Mouse (Mus musculus): Measurements from ENCODE around the gene Pbx2. TPM values are rescaled to one million over a fixed set of nuclear protein-coding genes. Genes with fewer than 3 reads are reported as not detected.

The Pbx2 gene
- polyA plus RNA-seq, 1 experiment from 2014 or later = 10.2 TPM

DNA sequence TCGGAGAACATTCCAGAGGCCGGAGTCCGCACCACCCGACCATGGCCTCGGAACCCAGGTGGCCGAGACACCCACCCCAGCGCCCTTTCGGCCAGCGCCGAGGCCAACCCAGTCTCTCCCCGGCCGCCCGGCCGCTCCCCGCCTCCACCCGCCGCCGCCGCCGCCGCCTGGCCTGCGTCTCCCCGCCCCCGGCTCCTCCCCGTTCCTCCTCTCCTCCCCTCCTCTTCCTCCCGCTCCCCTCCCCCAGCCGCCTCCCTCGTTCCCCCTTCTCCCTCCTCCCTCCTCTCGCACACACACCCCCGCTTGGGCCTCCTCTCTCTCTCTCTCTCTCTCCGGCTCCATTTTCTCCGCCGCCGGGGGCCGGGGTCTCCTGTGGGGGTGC, 919 bp downstream of the Pbx2 start:
- WGBS = 2% methylated on average over 16 of the region's 35 CpGs
- peaks cover 73% of the 10 kb centered on the region for H3K4me1 ChIP-seq (replicated peaks)
- H3K4me2 ChIP-seq = peak overlapping the region; percentile 91
- ATAC-seq (ENCODE audit: low read depth) = peak; percentile 15
- no peaks in the 10 kb centered on the region for H3K27me3 ChIP-seq
- peak overlapping the region; percentile 99 for H3K27ac ChIP-seq (replicated peaks)
- peaks cover 18% of the 10 kb centered on the region for H3K36me3 ChIP-seq
- H3K9ac ChIP-seq = peak overlapping the region; percentile 98
- peak overlapping the region; percentile 81 for H3K4me3 ChIP-seq
- H3K9me3 ChIP-seq = no peaks in the 10 kb centered on the region

DNA sequence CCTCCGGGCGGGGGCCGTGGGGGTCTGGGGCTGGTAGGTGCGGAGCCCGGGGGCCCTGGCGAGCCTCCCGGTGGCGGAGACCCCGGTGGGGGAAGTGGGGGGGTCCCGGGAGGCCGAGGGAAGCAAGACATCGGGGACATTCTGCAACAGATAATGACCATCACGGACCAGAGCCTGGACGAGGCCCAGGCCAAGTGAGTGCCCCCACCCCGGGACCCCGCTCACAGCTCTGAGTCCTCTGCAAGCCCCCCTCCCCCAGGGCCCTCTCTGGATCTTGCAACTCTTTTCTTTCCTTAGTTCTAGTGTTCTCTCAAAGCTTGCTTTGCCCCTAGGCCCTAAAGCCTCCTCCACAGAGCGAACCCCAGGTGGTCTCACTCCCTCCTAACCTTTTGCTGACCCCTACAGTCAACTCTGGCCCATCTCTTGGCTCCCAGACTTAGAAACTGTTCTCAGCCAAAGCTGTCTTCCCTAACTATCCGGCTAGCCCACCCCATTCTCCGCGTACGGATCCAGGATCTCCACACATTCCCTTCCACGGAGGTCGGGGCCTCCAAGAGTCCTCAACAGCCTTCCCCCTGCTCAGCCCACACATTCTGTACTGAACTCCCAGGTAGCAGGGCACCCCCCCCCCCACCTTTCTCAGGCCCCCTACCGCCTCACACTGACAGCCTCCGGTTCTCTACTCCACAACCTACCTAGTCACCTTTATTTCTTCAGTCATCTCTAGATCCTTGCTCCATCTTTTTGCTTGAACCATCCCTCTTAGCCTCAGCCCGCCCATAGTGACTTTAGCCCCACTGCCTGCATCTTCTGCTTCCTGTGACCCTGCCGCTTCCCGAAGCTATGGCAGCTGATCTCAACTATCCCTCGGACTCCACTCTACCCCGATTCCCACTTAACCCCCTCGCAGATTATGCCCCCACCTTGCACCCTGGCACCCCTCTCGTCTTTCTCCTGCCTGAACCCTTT, 1.8 kb downstream of the Pbx2 start:
- peak; percentile 33 for ATAC-seq (ENCODE audit: low read depth)
- Histone ChIP-seq H3K27ac (replicated peaks) (peak overlapping the region; percentile 99), H3K4me1 (replicated peaks) (peaks cover 76% of the 10 kb centered on the region), H3K27me3 (no peaks in the 10 kb centered on the region), H3K9me3 (no peaks in the 10 kb centered on the region), H3K4me3 (peak overlapping the region; percentile 81), H3K9ac (peak overlapping the region; percentile 98), H3K4me2 (peak overlapping the region; percentile 91), H3K36me3 (peaks cover 18% of the 10 kb centered on the region)
- WGBS = 2% methylated on average over 27 of the region's 32 CpGs

DNA sequence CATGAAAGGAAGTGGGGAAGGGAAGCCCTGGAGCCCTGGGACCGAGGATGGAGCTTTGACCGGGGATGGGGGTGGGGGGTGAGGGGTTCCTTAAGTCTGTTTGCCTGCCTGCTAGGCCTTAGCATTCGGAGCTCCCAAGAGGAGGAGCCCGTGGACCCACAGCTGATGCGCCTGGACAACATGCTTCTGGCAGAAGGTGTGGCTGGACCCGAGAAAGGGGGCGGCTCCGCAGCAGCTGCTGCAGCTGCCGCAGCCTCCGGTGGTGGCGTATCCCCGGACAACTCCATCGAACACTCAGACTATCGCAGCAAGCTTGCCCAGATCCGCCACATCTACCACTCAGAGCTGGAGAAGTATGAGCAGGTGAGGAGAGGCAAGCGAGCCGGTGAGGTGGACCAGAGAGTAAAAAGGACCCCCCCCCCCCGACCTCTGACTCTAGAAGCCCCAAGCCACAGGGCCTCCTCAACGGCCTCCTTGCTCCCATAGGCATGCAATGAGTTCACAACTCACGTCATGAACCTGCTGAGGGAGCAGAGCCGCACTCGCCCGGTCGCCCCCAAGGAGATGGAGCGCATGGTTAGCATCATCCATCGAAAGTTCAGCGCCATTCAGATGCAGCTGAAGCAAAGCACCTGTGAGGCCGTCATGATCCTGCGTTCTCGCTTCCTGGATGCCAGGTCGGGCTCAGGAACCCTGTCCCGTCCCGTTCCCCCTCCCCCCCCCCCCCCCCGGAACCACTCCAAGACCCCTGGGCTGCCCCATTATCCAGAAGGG, 2.9 kb downstream of the Pbx2 start:
- Histone ChIP-seq H3K4me3 (peak overlapping the region; percentile 81), H3K9ac (peak overlapping the region; percentile 98), H3K36me3 (peaks cover 18% of the 10 kb centered on the region), H3K27me3 (no peaks in the 10 kb centered on the region), H3K27ac (replicated peaks) (peak overlapping the region; percentile 99), H3K4me2 (peak overlapping the region; percentile 91), H3K9me3 (no peaks in the 10 kb centered on the region), H3K4me1 (replicated peaks) (peaks cover 70% of the 10 kb centered on the region)
- ATAC-seq (ENCODE audit: low read depth) = no peak
- WGBS = 48% methylated on average over 34 of the region's 34 CpGs

DNA sequence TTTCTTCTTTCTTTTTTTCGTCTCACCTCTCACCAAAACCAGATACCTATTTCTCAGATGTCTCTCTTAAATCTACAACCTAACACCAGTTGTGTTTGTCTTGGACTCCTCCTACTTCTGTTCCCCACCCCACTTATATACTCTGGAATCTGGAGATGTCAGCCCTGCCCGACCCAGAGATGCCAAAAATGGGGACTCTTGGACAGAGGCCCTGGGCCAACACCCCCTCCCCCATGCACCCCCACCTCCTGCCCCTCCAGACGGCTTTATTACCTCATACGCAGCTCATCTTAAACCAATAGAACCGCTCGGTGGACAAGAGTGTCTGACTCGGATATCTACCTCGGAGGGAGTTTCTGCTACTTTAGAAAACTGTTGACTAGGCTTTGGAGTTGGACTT, 5.0 kb downstream of the Pbx2 start:
- H3K9me3 ChIP-seq = no peaks in the 10 kb centered on the region
- no peak for ATAC-seq (ENCODE audit: low read depth)
- no peak overlapping the region for H3K4me2 ChIP-seq
- 76% methylated on average over 8 of the region's 8 CpGs for WGBS
- H3K27ac ChIP-seq (replicated peaks) = no peak overlapping the region
- peaks cover 32% of the 10 kb centered on the region for H3K36me3 ChIP-seq
- no peak overlapping the region for H3K9ac ChIP-seq
- H3K27me3 ChIP-seq = no peaks in the 10 kb centered on the region
- H3K4me1 ChIP-seq (replicated peaks) = peaks cover 49% of the 10 kb centered on the region
- no peak overlapping the region for H3K4me3 ChIP-seq

DNA sequence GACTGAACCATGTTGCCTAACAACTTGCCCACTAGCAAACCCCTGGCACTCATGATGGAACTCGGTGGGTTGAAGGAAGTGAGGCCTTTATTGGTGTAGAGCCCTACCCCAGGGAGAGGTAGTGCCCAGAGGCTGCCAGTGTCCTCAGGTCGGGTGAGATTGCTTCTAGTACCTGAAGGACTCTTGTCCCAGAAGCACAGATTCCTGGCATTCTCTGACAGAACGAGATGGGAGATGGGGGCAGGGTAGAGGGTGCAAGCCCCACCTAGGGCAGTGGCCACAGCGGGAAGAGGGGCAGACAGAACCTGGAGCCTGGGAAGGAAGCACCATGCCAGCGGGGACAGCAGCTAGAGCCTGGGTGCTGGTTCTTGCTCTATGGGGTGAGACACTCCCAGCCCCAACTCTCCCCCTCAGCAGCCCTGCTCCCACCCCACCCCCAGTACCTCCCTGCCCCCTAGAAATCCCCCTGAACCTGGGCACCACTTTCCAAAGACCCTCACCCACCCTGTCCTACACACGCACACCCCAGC, 6.6 kb downstream of the Pbx2 start, which contains the start of gene Ager:
Gene Ager, plus strand, starts transcription at position 297 of the 530 bp plus-strand sequence.
- Histone ChIP-seq H3K9ac (peak within 1 kb of the TSS; percentile 34; the same call in 1 of the 2 replicates), H3K4me2 (no peak within 1 kb of the TSS), H3K27ac (replicated peaks) (0 out of 2 replicates have a peak within 1 kb of the TSS, but pooled peaks have one; percentile 34), H3K27me3 (no peaks in the 10 kb centered on the region), H3K36me3 (peaks cover 41% of the 10 kb centered on the region), H3K9me3 (no peaks in the 10 kb centered on the region), H3K4me1 (replicated peaks) (peaks cover 50% of the 10 kb centered on the region), H3K4me3 (no peak within 1 kb of the TSS)
- ATAC-seq (ENCODE audit: low read depth) = no peak
- WGBS = 20% methylated on average over 6 of the region's 6 CpGs

DNA sequence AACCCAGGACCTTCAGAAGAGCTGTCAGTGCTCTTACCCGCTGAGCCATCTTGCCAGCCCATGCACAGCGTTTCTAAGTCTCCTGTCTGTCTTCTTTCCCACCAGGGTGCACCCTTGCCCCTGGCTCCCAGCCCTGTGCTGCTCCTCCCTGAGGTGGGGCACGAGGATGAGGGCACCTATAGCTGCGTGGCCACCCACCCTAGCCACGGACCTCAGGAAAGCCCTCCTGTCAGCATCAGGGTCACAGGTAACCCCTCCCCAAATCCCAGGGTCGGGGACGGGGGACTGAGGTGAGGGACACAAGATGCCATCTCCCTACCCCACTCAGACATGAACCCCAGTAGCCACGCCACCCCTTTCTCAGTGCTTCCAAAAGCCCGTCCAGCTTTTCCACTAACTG, 8.8 kb downstream of the Pbx2 start:
- H3K4me2 ChIP-seq = no peak overlapping the region
- peaks cover 37% of the 10 kb centered on the region for H3K4me1 ChIP-seq (replicated peaks)
- WGBS = 76% methylated on average over 9 of the region's 9 CpGs
- H3K27ac ChIP-seq (replicated peaks) = no peak overlapping the region
- H3K4me3 ChIP-seq = no peak overlapping the region
- peaks cover 36% of the 10 kb centered on the region for H3K36me3 ChIP-seq
- no peak for ATAC-seq (ENCODE audit: low read depth)
- H3K9ac ChIP-seq = no peak overlapping the region
- H3K27me3 ChIP-seq = no peaks in the 10 kb centered on the region
- no peaks in the 10 kb centered on the region for H3K9me3 ChIP-seq

DNA sequence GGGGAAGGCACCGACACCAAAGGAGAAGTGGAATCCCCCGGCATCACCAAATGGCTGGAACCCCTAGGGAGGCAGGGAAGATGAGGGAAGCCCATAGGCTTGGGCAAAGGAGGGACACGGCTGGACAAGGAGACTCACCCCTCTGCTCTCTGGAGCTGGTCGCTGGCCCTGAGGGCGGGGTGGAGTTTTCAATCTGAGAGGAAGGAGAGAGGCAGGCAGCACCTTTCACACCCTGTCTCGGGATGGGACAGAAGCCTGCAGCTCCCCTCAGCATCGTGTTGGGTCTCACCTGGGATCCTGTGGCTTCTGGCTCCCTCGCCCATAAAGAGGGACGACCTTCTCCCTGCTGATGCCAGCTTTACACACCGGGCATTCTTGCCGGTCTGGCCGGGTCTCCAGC, 10.7 kb downstream of the Pbx2 start:
- ATAC-seq (ENCODE audit: low read depth) = no peak
- Histone ChIP-seq H3K4me1 (replicated peaks) (peaks cover 41% of the 10 kb centered on the region), H3K9ac (no peak overlapping the region), H3K27me3 (no peaks in the 10 kb centered on the region), H3K9me3 (no peaks in the 10 kb centered on the region), H3K4me3 (peak overlapping the region; percentile 74; the same call in 1 of the 2 replicates), H3K4me2 (peak overlapping the region; percentile 93), H3K27ac (replicated peaks) (no peak overlapping the region), H3K36me3 (peaks cover 23% of the 10 kb centered on the region)
- WGBS = 92% methylated on average over 12 of the region's 12 CpGs

DNA sequence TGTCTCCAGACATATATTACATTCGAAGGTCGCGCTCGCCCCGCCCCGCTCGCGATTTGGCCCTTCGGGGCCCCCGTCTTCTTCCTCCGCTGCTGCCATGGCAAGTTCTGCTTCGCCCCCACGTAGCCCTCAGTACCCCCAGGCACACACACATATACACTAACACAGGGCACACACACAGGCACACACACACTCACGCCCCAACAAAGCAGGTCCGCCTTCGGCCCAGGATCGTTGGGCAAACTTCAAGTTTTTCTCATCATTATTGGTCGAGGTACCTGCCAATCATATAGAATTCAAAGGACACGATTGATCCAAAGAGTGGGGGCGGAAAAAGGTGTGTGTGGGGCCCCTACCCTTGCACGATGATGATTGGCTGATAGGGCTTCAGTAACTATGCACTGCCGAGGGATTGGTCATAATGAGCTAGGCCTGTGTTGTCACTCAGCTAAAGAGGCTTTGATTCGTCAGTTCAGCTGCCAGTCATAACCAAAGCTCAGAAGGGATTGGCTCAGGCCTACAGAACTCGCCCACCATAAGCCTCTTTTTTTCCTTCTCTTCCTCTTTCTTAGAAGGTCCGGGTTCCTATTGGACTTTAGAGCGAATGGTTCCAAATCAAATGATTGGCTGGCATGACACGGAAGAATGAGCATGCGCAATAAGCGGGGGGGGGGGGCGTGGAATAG, 12.5 kb downstream of the Pbx2 start, which contains the start of gene Rnf5:
Gene Rnf5, minus strand, starts transcription at position 316 of the 686 bp plus-strand sequence.
- under 1% methylated on average over 30 of the region's 30 CpGs for WGBS
- H3K9me3 ChIP-seq = no peaks in the 10 kb centered on the region
- H3K36me3 ChIP-seq = peaks cover 23% of the 10 kb centered on the region
- H3K27me3 ChIP-seq = no peaks in the 10 kb centered on the region
- H3K4me1 ChIP-seq (replicated peaks) = peaks cover 49% of the 10 kb centered on the region
- H3K4me3 ChIP-seq = peak within 1 kb of the TSS; percentile 78
- H3K9ac ChIP-seq = peak within 1 kb of the TSS; percentile 99
- peak within 1 kb of the TSS; percentile 93 for H3K27ac ChIP-seq (replicated peaks)
- ATAC-seq (ENCODE audit: low read depth) = peak; percentile 95
- H3K4me2 ChIP-seq = peak within 1 kb of the TSS; percentile 99

DNA sequence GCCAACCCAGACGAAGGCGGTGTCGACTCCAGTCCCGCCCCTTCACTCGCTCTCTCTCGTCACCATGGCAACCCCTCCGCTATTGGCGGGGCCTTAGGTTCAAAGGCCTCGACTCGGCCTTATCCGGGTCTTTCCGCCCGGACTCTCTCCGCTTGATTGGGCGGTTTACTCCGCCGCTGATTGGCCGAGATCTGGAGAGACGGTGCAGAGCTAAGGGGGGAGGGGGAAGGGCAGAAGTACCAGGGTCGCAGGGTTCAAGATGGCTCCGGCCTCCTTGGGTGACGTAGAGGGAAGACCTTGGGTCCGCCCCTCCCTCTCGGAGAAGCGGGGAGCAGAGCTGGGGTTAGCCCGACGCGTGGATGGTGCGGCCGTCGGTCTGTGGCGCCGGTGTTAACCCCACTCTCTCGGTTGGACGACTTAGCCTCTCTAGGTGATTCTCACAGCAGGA, 13.0 kb downstream of the Pbx2 start, which contains the start of gene Agpat1:
Gene Agpat1, plus strand, starts transcription at position 202 of the 448 bp plus-strand sequence.
- H3K27ac ChIP-seq (replicated peaks) = peak within 1 kb of the TSS; percentile 93
- peaks cover 23% of the 10 kb centered on the region for H3K36me3 ChIP-seq
- no peaks in the 10 kb centered on the region for H3K27me3 ChIP-seq
- peak within 1 kb of the TSS; percentile 78 for H3K4me3 ChIP-seq
- H3K4me2 ChIP-seq = peak within 1 kb of the TSS; percentile 99
- ATAC-seq (ENCODE audit: low read depth) = peak; percentile 90
- H3K4me1 ChIP-seq (replicated peaks) = peaks cover 54% of the 10 kb centered on the region
- WGBS = under 1% methylated on average over 35 of the region's 35 CpGs
- no peaks in the 10 kb centered on the region for H3K9me3 ChIP-seq
- H3K9ac ChIP-seq = peak within 1 kb of the TSS; percentile 99

DNA sequence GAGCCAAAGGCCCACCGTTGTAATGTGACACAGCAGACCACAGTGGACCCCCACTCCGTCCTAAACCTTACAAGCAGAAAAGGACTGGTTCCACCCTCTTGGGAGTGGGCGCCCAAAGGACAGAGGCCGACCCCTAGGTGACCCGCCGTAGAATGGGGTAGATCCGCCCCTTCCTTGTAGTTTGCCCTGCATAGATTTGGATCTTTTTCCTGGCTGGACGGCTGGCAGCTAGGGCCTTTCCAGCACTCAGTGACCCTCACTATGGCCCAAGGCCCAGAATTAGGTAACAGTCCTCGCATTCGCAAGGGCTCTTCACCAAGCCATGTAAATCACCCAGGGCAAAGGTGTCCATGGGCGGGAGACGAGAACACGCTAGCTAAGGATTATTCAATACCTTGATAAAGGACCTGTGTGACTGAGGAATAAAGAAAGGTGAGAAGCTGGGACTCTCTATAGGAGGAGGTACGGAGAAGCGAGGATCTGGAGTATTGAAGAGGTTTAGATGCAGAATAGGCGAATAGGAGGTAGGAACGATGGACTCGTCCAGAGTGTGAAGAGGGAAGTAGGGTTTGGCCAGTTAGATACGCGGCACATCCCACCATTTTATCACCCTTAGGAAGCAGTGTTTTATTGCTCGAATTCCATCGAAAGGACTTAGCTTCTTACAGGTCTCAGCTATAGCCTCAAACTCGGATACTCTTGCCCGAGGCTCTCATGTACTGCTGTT, 13.6 kb downstream of the Pbx2 start:
- H3K4me1 ChIP-seq (replicated peaks) = peaks cover 56% of the 10 kb centered on the region
- peak overlapping the region; percentile 78 for H3K4me3 ChIP-seq
- peak overlapping the region; percentile 99 for H3K4me2 ChIP-seq
- peak overlapping the region; percentile 99 for H3K9ac ChIP-seq
- no peaks in the 10 kb centered on the region for H3K9me3 ChIP-seq
- WGBS = 9% methylated on average over 24 of the region's 24 CpGs
- H3K27me3 ChIP-seq = no peaks in the 10 kb centered on the region
- peak overlapping the region; percentile 93 for H3K27ac ChIP-seq (replicated peaks)
- peaks cover 23% of the 10 kb centered on the region for H3K36me3 ChIP-seq
- no peak for ATAC-seq (ENCODE audit: low read depth)

DNA sequence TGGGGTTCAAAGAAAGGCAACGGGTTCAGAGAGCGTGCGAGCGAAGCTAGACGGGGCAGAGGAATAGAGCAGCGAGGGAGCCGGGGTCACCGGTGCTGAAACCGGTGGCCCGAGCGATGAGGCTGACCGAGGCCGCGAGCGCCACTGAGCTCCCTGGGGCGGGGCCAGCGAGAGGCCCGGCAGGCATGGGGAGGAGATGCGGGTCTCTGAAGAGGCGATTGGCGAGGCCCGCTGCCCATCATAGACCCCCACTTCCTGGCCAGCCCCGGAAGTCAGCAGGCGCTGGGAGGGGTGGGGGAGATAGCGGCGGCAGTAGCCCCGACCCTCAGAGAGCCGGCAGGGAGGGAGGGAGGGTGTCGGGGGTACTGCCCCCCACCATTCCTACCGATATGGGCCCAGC, 14.5 kb downstream of the Pbx2 start:
- Histone ChIP-seq H3K4me1 (replicated peaks) (peaks cover 56% of the 10 kb centered on the region), H3K27ac (replicated peaks) (peak overlapping the region; percentile 93), H3K27me3 (no peaks in the 10 kb centered on the region), H3K9me3 (no peaks in the 10 kb centered on the region), H3K36me3 (peaks cover 21% of the 10 kb centered on the region), H3K4me3 (peak overlapping the region; percentile 78), H3K4me2 (peak overlapping the region; percentile 99), H3K9ac (peak overlapping the region; percentile 99)
- peak; percentile 34 for ATAC-seq (ENCODE audit: low read depth)
- under 1% methylated on average over 28 of the region's 30 CpGs for WGBS
